Mouse (Mus musculus) limb, embryonic 11.5 days (tissue): ENCODE measurements around the gene Gm3776. TPM values are rescaled to one million over a fixed set of nuclear protein-coding genes. Genes with fewer than 3 reads are reported as not detected.
"Not testable (repeated sequence)": the region's sequence is repeated elsewhere in the genome, so short reads cannot be mapped to it uniquely, and the experiment has no call there.

Experiments
- ATAC-seq: fragments of 200-750 bp; cut with Nextera tagmentation; 2 replicates; pipeline ENCODE4 v1.8.0; 2017; ENCODE audit warnings: low read depth; ENCODE audit not compliant: insufficient number of reproducible peaks, low FRiP score, low TSS enrichment
- DNase-seq: peaks from one replicate; pipeline ENCODE4 v3.0.0-alpha.2; 2015; ENCODE audit warnings: low spot score
- H3K27ac ChIP-seq: fragments of 300-500 bp; sonication (generic); replicated peaks from 2 replicates; pipeline ENCODE4 v1.5.1; 2014; ENCODE audit warnings: low read depth, mild to moderate bottlenecking, low read length
- H3K27me3 ChIP-seq: fragments of 300-500 bp; sonication (generic); 2 replicates; pipeline ENCODE4 v1.6.1; 2014; ENCODE audit warnings: mild to moderate bottlenecking, low read length, mixed read lengths; ENCODE audit not compliant: control insufficient read depth, insufficient read depth
- H3K36me3 ChIP-seq: fragments of 300-500 bp; sonication (generic); 2 replicates; pipeline ENCODE4 v1.6.1; 2014; ENCODE audit warnings: mild to moderate bottlenecking, low read length, moderate library complexity, mixed read lengths; ENCODE audit not compliant: control insufficient read depth, insufficient read depth
- H3K4me1 ChIP-seq: fragments of 300-500 bp; sonication (generic); 2 replicates; pipeline ENCODE4 v1.6.1; 2014; ENCODE audit warnings: low read length, mixed read lengths; ENCODE audit not compliant: control insufficient read depth, insufficient read depth
- H3K4me2 ChIP-seq: fragments of 300-500 bp; sonication (generic); 2 replicates; pipeline ENCODE4 v1.6.1; 2014; ENCODE audit warnings: low read depth, mild to moderate bottlenecking, moderate library complexity; ENCODE audit not compliant: severe bottlenecking
- H3K4me3 ChIP-seq: fragments of 300-500 bp; sonication (generic); 2 replicates; pipeline ENCODE4 v1.5.1; 2014; ENCODE audit warnings: low read depth, low read length
- H3K9ac ChIP-seq: fragments of 300-500 bp; sonication (generic); 2 replicates; pipeline ENCODE4 v1.6.1; 2014; ENCODE audit warnings: mild to moderate bottlenecking, low read length
- H3K9me3 ChIP-seq: fragments of 300-500 bp; sonication (generic); 2 replicates; pipeline ENCODE4 v1.6.1; 2016; ENCODE audit warnings: low read length; ENCODE audit not compliant: control insufficient read depth
- WGBS: fragments of 180-500 bp; shearing (Covaris S2); extraction: QIAGEN DNeasy Blood & Tissue Kit; methylation state at CpG from one replicate; pipeline ENCODE4 v1.1.7; 2014; 5-methylcytosine and 5-hydroxymethylcytosine counted together
- polyA plus RNA-seq: library from polyadenylated mRNA; unstranded; fragments of >200 nt; fragmentation: Nextera tagmentation; extraction: Ambion mirVana; gene quantifications from 2 replicates; pipeline ENCODE4 v1.2.1, GENCODE M21; 2014

Gm3776 gene
- polyA plus RNA-seq, 1 experiment from 2014 or later = not detected

DNA sequence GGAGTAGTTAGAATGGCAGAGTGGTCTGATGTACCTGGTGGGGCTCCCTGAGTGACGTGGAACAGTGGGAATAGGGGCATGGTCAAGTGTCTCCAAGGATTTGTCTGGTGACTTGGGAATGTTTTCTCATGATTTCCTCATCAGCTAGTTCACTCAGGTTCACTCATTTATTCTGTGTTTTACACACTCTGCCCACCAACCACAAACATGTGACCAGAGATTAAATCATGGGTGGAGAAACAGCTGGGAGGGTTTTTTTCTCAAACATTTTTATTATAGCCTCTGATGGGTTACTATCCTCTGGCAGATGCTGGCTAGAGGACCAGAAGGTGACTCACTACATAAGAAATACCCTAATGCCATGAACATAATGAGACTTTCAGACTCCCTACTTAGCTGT is 41.3 kb downstream of the Gm3776 start:
- WGBS = 100% methylated on average over 1 of the region's 1 CpGs
- Histone ChIP-seq H3K4me3 (no peak overlapping the region), H3K27ac (no peak overlapping the region), H3K4me1 (no peaks in the 10 kb centered on the region), H3K9me3 (no peaks in the 10 kb centered on the region), H3K4me2 (no peak overlapping the region), H3K9ac (no peak overlapping the region), H3K27me3 (no peaks in the 10 kb centered on the region), H3K36me3 (no peaks in the 10 kb centered on the region)
- DNase-seq = no peak
- no peak for ATAC-seq

DNA sequence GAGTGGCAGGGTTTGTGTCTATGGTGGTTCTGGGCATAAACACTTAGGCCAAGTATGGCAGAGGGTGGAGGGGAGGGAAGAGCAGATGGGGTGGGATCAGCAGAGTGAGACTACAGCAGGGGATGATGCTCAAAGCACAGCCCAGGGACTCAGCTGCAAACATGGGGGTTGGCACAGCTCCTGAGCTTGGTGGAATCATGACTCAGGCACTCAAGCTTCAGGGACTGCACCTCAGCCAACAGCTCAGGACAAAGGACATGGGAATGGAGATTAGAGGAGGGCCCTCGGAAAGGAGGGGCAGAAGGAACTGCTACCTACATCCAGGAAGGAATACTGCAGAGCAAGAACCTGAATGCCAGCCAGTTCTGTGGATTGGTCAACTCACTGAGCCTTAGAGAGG is 42.2 kb downstream of the Gm3776 start:
- not testable (repeated sequence) for H3K4me2 ChIP-seq, H3K4me3 ChIP-seq, H3K4me1 ChIP-seq, H3K36me3 ChIP-seq, H3K27me3 ChIP-seq, ATAC-seq, H3K9me3 ChIP-seq, DNase-seq, H3K27ac ChIP-seq, H3K9ac ChIP-seq
- 75% methylated on average over 1 of the region's 1 CpGs for WGBS

DNA sequence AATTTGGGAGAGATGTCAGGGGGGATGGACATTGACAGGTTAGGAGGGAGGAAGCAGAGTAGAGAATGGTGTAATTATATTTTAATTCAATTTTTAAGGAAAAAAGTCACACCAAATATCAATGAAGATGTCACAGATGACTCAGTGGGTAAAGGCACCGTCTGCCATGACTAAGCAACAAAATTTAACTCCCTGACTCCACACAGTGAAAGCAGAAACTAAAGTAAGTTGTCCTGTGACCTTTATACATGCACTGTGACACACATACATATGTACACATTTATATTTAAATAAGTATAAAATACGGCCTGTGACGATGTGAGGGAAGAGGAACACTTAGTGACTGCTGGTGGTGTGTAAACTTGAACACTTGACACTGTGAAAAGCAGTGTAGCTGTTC is 51.2 kb downstream of the Gm3776 start:
- H3K9me3 ChIP-seq, ATAC-seq, H3K9ac ChIP-seq, H3K36me3 ChIP-seq, H3K4me2 ChIP-seq, H3K27me3 ChIP-seq, H3K4me3 ChIP-seq, H3K4me1 ChIP-seq, DNase-seq, H3K27ac ChIP-seq: not testable (repeated sequence)
- WGBS = 88% methylated on average over 2 of the region's 3 CpGs

DNA sequence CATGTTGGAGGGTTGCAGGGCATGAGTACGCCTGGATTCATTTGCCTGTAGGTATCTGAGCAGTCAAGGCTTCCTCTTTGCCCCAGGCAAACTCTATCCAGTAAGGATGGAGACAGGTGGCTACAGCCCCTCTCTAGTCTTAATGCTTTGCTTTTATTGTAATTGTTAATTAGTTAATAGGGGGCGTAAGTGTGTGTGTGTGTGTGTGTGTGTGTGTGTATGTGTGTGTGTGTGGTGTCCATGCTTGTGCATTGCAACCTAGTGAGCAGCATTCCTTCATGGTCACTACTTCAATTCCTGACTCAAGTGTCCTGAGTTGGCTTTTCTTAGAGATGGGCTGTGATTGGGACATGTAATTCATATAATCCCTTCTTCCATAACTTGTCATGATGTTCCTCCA is 57.8 kb downstream of the Gm3776 start, which contains the start of gene Omt2a:
Gene Omt2a, minus strand, starts transcription at position 101 of the 400 bp plus-strand sequence.
- Histone ChIP-seq H3K4me2 (no peak within 1 kb of the TSS), H3K27me3 (no peaks in the 10 kb centered on the region), H3K9ac (no peak within 1 kb of the TSS), H3K4me3 (no peak within 1 kb of the TSS), H3K4me1 (no peaks in the 10 kb centered on the region), H3K27ac (no peak within 1 kb of the TSS), H3K9me3 (no peaks in the 10 kb centered on the region), H3K36me3 (no peaks in the 10 kb centered on the region)
- DNase-seq (no peak), ATAC-seq (no peak)
- 81% methylated on average over 2 of the region's 2 CpGs for WGBS

Other genes starting within 250 kb of the Gm3776 start
- gene Gcm1, start 205.2 kb upstream of the Gm3776 start, polyA plus RNA-seq = 0.09 and 0.25 TPM in 2 replicates
- 31.9 and 33.2 TPM in 2 replicates for gene Fbxo9, start 148.1 kb upstream of the Gm3776 start, polyA plus RNA-seq
- gene Ick, start 147.9 kb upstream of the Gm3776 start, polyA plus RNA-seq = 42.7 and 47.5 TPM in 2 replicates
- 144 and 157 TPM in 2 replicates for gene Gsta4, start 74.4 kb upstream of the Gm3776 start, polyA plus RNA-seq
- gene Gsta1, start 26.5 kb upstream of the Gm3776 start, polyA plus RNA-seq = not detected in 2 replicates
- not detected in 2 replicates for gene Gm10639, start 32.8 kb downstream of the Gm3776 start, polyA plus RNA-seq
- not detected in 2 replicates for gene Omt2a, start 57.7 kb downstream of the Gm3776 start, polyA plus RNA-seq
- gene Omt2b, start 70.5 kb downstream of the Gm3776 start, polyA plus RNA-seq = not detected in 2 replicates
- gene Gsta2, start 98.7 kb downstream of the Gm3776 start, polyA plus RNA-seq = not detected in 2 replicates
- 0.33 TPM in 1 of 2 replicates, not detected in the other for gene Dppa5a, start 111.0 kb downstream of the Gm3776 start, polyA plus RNA-seq
- 1.5 and 1.6 TPM in 2 replicates for gene Ooep, start 121.6 kb downstream of the Gm3776 start, polyA plus RNA-seq
- gene Ddx43, start 138.6 kb downstream of the Gm3776 start, polyA plus RNA-seq = 0.17 and 0.47 TPM in 2 replicates
- gene Cgas, start 186.1 kb downstream of the Gm3776 start, polyA plus RNA-seq = 0.92 and 1.3 TPM in 2 replicates
- gene Mto1, start 191.1 kb downstream of the Gm3776 start, polyA plus RNA-seq = 22.1 and 22.6 TPM in 2 replicates
- 0.36 and 0.54 TPM in 2 replicates for gene Gm17324, start 191.7 kb downstream of the Gm3776 start, polyA plus RNA-seq
- gene Eef1a1, start 232.0 kb downstream of the Gm3776 start, polyA plus RNA-seq = 5,036 and 5,240 TPM in 2 replicates